Mouse (Mus musculus) T-helper 17 cell (primary cell): ENCODE measurements around the gene Pank4.

Source experiments
- in situ Hi-C, 2 experiments: fragments of 300-600 bp; cut with MboI, MseI; formaldehyde crosslinking; loops; 1 replicate in 1 of 2; 2 replicates in 1 of 2; pipeline ENCODE4 v1.15.1; 2025; ENCODE audit warnings: high pct_unique_total_duplicates in 2 of 2

Gene Pank4

DNA sequence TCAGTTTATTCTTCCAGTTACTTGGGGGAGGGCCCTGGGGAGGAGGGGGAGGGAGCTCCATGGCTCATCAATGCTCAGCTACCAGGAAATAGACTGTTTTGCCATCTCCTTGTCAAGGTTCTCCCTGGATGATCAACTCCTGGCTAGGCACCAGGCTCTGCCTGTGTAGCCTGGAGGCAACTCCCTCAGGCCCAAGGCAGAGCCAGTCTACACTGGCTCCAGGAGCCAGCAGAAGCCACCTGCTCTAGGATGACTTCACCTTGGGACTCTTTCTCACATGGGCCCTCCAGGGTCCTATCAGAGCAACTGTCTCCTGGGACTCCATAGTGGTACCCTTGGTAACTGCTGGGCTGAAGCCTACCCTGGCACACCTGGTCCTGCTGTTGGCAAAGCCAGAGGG is 44.2 kb downstream of the Pank4 start:
- in situ Hi-C loops = loop anchor here in 1 of 2 experiments (10.0 kb wide), 1 partner anchor 1383 kb away; no protein-coding TSS in a partner anchor

DNA sequence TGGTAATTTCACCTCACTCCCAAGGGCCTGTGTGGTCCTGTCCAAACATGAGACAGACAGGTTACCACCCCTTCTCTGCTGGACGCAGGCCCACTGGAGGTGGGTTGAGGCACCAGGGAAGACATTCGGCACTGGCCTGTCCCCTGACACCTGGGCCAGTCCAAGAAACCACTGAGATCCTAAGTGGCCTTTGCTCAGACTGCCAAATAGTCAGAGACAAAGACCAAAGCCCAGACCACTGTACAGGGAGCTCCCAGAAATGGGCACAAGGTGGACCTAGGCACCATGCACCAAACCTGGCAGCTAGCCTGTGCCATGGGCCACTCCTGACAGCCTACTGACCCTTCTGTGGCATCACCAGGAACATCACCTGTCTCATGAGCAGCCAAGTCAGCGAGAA is 45.3 kb downstream of the Pank4 start:
- in situ Hi-C loops = loop anchor here in 1 of 2 experiments (10.0 kb wide), 1 partner anchor 1384 kb away; no protein-coding TSS in a partner anchor

DNA sequence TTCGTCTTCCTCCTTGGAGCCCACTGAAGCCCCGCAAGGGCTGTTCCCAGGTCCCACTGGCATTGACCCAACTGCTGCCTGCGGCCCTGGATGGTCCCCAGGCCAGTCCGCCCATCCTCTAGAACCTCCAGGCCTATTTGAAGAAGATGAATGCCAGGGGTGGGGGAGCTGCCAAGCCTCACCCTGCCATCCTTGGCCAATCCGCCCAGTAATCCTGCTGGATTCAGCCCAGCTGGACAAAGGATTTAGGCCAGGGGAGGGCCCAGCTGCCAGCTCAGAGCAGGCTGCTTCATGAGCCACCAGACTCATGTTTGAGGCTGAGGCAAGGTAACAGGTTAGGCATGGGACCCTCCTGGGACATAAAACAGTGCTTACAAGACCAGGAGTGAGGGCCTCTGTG is 46.9 kb downstream of the Pank4 start:
- in situ Hi-C loops = loop anchor here in 1 of 2 experiments (10.0 kb wide), 1 partner anchor 1536 kb away; no protein-coding TSS in a partner anchor

DNA sequence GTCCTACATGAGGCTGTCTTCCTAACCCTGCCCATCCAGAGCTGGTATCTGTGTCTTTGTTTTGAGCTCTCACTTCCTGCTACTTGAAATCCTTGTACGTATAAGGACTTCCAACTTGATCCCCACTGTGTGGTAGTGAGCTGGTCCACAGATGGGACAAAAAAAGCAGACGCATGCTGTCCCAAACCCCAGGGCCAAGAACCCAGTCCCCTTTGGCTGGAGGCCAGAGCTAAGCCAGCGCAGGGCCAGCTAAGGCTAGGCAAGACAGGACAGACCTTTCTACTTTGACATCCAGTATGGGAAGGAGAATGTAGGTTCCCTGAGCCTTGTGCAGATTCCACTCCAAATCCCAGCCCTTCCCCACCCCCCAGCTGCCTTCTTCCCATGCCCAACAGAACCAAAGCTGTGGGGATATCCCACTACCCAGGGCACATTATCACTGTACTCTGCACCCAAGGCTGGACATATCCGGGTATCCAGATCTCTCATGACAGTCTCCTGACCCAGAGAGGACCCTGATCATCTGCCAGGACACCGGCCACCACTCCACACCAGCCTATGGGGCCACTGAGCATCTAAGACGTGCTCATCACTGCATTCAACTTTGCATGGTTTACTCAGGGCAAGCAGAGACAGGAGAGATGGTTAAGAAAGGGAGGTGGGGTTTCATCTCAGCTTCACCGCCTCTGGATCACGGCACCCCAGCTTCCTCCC is 47.5 kb downstream of the Pank4 start:
- in situ Hi-C loops = loop anchor here in 1 of 2 experiments (10.0 kb wide), 1 partner anchor 1537 kb away; no protein-coding TSS in a partner anchor

DNA sequence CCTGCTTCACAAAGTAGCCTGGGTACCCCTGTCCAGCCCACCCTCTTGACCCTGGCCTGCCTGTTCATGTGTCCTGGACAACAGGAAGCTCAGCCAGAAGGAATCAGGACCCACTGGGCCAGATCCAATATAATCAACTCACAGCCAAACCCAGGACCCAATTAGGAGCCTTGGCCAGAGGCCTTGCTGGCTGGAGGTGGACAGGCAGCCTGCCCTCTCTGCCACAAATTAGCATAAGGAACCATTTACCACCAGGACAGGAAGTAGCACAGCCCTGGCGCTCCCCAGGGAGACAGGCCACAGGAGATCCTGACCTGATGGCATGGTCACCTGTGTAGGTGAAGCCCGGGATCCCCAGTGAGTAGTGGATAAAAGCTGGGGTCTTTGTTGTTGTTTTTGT is 48.2 kb downstream of the Pank4 start:
- in situ Hi-C loops = loop anchor here in 1 of 2 experiments (10.0 kb wide), 1 partner anchor 1537 kb away; no protein-coding TSS in a partner anchor

DNA sequence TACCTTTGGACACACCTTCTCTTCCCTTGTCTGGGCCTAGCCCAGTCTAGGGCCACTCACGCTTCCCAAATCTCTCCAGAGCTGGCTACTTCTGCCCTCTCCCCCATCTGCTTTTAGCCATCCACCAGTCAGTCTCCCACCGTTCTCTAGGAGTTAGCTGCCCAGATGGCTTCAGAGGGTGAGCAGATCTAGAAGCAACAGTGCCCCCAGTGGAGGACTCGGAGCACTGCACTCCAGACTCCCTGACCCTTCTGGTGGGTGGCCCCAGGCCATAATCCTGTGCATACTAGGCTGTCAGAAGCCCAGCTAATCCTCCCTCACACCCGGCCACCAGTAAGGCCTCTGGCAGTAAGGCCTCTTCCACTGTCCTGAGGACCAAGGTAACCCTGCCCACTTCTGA is 48.9 kb downstream of the Pank4 start:
- in situ Hi-C loops = loop anchor here in 1 of 2 experiments (10.0 kb wide), 1 partner anchor 1538 kb away; no protein-coding TSS in a partner anchor

DNA sequence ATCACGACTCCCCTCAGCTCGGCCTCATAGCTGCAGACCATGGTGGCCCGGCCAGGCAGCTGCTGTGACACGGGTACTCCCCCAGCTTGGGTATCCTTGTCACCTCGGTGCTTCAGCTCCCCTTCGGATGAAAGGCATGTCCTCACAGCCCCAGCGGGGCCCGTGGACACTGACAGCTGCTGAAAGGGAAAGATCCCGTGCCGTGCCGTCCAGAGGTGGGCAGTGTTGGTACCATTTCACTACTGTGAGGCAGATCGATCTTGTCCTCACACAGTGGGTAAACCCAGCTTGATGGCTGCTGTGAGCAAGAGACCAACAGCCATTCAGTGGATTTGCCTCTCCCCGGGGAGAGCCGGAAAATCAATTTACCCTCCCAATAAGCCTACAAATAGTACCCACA is 50.3 kb downstream of the Pank4 start:
- in situ Hi-C loops = loop anchor here in 1 of 2 experiments (10.0 kb wide), 1 partner anchor 1539 kb away; no protein-coding TSS in a partner anchor

DNA sequence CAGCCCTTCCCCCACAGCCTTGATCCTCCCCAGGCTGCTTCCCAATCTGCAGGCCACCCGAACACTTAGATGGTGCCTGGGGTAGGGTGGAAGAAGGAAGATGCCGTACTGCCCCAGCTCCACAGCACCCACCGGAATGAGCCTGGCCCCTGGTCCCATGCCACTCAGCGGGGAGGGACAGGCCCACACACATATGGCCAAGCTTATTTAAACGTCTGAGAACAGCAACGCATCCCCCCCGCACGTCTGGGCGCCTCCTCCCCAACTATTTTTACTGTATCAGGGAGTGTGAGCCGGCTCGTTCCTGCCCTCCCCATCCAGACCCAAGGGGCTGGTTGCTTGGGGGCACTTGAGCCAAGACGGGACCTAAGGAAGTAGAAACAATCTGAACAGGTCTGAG is 50.9 kb downstream of the Pank4 start:
- in situ Hi-C loops = loop anchor here in 1 of 2 experiments (10.0 kb wide), 1 partner anchor 1540 kb away; no protein-coding TSS in a partner anchor

DNA sequence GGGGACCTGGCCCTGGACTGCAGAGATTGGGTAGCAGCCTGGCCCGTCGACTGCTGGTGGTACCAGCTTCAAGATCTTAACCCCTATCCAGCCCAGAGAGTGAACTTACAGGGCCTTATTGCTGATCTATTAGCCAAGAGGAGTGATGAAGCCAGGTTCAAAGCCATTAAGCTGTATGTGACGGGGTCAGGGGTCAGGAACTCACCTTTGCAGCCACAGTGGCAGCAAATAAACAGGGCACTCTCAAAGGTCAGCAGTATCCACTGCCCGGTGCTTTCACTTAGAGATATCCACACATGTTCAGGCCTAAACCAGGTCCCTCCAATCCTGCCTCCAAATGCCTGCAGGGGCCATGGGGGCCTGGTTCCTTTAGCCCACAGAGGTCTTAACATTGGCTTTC is 51.6 kb downstream of the Pank4 start:
- in situ Hi-C loops = loop anchor here in 1 of 2 experiments (10.0 kb wide), 1 partner anchor 1541 kb away; no protein-coding TSS in a partner anchor

DNA sequence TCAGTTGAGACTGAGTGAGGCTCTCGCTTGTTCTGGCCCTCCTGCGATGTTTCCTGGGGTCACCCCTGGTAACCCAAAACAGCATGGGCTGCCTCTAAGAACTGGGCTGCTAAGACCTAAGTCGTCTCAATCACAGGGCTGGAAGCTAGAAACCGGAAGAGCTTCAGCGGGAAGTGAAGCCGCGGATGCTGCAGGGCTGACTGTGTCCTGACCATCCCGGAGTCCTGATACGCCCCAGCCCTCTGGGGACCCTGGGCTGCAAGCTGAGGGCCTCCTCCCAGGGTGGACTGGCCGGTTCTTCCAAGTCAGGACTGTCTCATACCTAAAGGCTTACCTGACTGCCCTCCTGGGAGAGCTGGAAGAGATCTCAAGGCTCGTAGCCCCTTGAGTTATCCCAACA is 52.9 kb downstream of the Pank4 start:
- in situ Hi-C loops = loop anchor here in 1 of 2 experiments (10.0 kb wide), 1 partner anchor 1542 kb away; no protein-coding TSS in a partner anchor

DNA sequence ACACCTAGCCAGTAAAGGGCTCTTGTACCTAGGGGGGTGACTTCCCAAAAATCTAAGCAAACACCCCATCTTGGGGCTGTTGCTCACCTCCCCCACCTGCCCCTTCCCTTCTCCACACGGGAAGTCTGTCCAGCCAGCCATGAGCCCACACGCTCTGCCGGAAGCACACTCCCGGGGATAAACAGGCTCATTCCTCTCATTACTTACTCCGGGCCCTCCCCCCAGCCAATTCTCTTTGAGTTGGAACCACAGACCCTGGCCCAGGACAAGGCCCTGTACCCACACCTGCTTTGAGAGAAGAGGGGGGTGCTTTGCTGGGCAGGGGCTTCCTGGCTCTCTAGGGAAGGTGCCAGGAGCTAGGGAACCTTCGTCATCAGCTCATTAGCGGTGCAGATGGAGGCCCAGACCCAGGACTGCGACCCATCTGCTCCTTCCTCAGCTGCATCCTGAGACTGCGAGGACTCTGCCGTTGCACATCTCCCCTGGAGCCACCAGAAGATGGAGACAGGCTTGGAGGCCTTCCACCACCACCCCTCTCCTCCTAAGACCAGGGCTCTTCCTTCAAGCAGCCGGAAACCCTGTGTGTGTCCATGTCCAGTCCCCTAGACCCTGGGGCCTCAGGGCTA is 53.4 kb downstream of the Pank4 start:
- in situ Hi-C loops = loop anchor here in 1 of 2 experiments (10.0 kb wide), 1 partner anchor 1543 kb away; no protein-coding TSS in a partner anchor

DNA sequence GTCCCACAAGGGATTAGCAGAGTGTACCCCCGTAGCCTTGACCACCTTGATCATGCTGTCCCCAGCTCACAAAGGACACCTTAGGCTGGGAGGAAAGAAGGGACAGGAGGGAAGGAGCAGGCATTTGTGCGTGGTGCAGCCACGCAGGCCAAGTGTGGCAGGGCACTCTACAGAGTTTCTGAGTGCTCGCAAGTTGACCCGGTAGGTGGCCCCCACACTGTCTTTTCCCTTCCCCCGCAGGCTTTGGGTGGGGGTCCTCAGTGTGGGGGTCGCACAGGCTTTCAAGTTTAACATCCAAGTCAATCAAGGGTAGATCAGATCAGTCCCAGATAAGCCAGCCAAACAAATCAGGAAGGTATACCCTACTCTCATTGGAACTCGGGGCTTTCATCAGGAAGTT is 54.1 kb downstream of the Pank4 start:
- in situ Hi-C loops = loop anchor here in 1 of 2 experiments (10.0 kb wide), 1 partner anchor 1543 kb away; no protein-coding TSS in a partner anchor

DNA sequence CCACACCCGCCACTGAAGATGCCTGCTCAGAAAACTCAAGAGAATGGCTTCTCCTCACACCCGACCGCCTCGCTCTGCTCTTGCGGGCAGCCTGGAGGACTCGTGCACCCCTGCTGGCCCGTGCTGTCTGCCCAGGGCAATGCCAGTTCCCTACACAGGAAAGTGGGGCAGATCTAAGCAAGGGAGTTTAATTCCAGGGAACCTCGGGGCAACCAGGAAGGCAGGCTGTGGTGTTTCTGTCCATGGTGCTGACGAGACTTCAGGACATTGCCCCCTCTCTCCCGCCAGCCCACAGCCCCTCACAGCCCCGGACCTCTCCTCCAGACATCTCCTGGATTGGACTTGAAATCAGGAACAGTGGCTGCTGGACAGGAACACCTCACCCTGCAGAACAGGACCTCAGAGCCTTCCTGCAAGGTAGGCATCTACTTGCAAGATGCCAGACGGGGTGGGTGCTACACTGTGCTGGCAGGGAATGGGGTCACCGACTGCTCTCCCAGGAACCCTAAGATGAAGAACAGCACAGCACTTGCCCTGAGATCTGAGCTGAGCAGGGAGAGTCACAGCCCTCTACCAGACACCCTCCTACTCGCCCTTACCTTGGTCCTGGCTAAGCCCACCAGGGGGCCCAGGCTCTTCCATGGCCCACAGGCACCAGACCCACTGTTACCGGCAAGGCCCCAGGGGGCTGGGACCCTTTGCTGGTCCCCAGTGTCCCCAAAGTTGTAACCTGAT is 54.8 kb downstream of the Pank4 start:
- in situ Hi-C loops = loop anchor here in 1 of 2 experiments (10.0 kb wide), 1 partner anchor 1544 kb away; no protein-coding TSS in a partner anchor

DNA sequence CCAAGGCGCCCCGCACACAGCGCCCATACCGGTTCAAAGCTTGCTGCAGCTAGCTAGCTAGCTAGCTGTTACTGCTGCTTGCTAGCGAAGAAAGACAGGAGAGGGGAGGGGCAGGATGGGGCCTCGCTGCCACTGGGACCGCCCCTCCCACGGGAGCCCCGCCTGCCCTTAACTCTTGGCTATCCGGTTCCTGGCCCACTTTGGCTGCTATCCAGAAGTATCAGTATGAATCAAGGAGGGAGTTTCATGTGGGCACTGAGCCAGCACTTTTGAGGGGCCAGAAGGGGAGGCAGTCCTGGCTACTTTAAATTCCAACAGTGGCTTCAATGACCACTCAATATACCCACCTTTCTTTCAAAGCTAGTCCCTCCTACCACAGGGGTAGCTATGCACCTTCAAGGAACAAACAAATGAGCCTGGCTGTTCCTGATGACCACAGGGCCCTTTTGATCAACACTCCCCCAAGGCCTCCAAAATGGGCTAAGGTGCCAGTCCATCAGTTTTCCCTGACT is 55.5 kb downstream of the Pank4 start:
- in situ Hi-C loops = loop anchor here in 1 of 2 experiments (10.0 kb wide), 1 partner anchor 1545 kb away; no protein-coding TSS in a partner anchor

DNA sequence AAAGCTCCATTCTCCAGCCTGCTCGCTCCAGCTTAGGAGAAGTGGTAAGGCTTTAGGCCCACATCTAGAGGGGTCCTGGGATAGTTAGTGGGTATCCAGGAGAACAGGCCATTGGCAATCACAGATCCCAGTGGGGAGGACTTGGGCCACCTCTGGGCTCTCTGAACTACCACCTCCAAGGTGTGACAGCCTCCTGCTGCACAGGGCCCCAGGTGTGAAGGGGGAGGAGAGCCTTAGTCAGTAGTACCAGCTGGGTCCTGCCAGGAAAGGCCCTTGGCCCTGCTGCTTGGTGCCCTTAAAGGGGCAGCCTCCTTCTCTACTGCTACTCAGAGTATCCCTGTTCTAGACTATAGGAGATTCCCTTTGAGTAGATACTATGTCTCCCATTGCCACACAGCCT is 56.2 kb downstream of the Pank4 start:
- in situ Hi-C loops = no loop called here

DNA sequence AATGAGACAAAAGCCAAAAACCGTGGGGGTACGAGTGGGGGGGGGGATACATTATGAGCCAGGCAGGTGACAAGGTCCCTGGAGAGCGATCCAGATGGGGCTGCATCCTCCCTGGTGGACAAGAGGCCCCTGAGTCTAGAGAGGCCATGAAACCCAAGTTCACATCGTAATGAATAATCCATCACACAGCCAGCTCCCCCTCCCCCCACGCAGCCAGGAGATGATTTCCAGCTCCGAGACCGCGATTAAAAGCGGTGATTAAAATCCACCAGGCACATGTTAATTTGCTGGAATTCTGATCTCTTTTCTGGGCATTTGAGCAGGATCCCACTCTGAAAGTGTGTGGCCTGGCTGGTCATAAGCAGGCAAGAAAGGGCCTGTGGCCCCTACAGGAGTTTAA is 56.9 kb downstream of the Pank4 start:
- in situ Hi-C loops = no loop called here

DNA sequence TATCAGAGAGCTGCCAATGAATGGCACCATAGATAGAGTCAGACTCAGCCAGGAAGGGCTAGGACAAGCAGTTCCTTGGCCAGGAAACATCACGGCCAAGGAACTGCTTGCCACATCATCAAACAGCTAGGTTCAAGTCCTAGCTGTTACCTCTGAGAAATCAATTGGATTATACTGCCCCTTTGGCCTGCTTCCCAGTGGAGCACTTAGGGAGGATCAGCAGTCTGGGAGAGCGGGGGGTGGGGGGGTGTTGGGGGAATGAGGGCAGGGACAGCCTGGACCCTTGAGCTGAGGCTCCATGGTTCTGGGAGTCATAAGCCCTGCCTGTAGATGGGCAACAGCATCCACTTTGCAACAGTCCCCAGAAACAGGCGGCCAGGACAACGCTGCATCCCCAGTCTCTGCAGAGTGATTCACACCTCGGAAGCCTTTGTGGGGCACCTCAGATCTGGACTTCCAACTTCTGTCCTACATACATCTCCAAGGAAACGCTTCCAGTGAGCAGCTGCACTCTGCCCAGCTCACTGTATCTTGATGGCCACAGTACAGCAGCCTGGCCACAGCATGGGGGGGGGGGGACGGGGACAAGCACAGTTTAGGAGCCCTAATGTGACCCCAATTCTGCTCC is 58.4 kb downstream of the Pank4 start:
- in situ Hi-C loops = no loop called here

DNA sequence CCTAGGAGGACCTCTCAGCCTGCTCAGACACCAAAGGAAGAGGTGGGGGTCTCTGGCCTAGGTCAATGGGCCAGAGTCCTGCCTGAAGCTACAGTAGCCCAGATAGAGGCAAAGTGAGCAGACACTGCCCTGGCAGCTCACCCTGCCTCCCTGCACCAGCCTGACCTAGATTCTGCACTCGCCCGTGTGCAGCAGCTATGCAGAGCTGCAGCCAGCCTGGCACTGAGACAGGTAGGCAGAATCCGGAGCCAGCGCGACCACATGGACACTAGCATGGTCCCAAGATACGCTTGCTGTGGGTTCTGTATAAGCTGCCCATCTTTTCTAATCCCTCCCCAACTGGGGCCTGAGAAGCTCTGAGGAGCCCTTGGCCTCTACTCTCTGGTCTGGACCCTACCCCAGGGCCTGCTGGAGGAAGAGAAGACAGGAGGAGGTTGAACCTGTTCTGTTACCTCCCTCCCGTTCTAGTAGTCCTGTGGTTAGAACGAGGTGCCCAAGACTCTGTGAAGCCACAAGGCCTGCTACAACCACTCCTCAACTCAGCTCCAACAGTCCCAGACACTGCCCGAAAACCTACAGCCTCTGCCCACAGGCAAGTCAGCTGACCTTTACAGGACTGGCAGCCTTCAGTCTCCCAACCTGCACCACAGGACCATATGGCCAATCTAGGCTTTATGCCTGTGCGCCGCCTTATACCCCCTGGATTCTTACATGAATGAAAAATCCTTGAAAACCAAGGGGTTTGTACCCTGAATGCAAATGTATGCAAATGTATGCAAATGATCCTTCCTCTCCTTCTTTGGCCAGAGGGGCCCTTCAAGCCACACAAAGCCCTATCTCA is 60.5 kb downstream of the Pank4 start:
- in situ Hi-C loops = no loop called here
